Comparison of ENCODE assay signal across 24 mouse cellular contexts in genomic region chr14:31856007-31856406, GRCm38 (mm10). TPM values are rescaled to one million over a fixed set of nuclear protein-coding genes. Genes with fewer than 3 reads are reported as not detected.
A peak's percentile ranks its signal among the peaks of the same experiment; 100 is the strongest.
DNase-seq lines count a peak whose midpoint lies in the region; TF ChIP-seq lines count a peak whose summit lies in the region.
"Had no signal": no experiment of that assay in that cellular context is flagged by ENCODE, and none has a peak within 500 bp of the region (broad histone marks: within the 10 kb centered on the region; RNA-seq: fewer than 3 reads in every experiment).

No protein-coding gene starts in this region.

- no peak for TF ChIP-seq CTCF in layer of hippocampus, adult 2 months (conservative IDR thresholded peaks at IDR 0.05)
- no peak for TF ChIP-seq CTCF in cortical plate, adult 2 months (IDR thresholded peaks at IDR 0.05; ENCODE audit: extremely low read depth, insufficient read depth, low read length)

- TF ChIP-seq POLR2A in cortical plate, adult 2 months (IDR thresholded peaks at IDR 0.05; ENCODE audit: extremely low read depth, insufficient read depth, low read length) = no peak

- intact Hi-C loops in left cerebral cortex, postnatal 36 days (cut with DNase I) = loop anchor here (5.0 kb wide), 1 partner anchor 36 kb away; no protein-coding TSS in a partner anchor

- H3K4me1 ChIP-seq in cortical plate, adult 2 months (ENCODE audit: control insufficient read depth, insufficient read depth, low read length) = peaks cover 15% of the 10 kb centered on the region
- H3K4me1 ChIP-seq: limb, embryonic 10.5 days; liver, embryonic 15.5 days; lung, embryonic 15.5 days had no signal

- H3K4me3 ChIP-seq in layer of hippocampus, adult 2 months = no peak overlapping the region
- no peak overlapping the region for H3K4me3 ChIP-seq in cortical plate, adult 2 months (ENCODE audit: insufficient read depth, low read length)
- H3K4me3 ChIP-seq: heart, embryonic 10.5 days; limb, embryonic 10.5 days; liver, embryonic 15.5 days; lung, embryonic 15.5 days; myocyte; neural tube, embryonic 13.5 days had no signal

- no peak for DNase-seq in layer of hippocampus, adult 2 months (ENCODE audit: low spot score in 2 of 2)
- no peak for DNase-seq in layer of hippocampus, adult 8-10 months (ENCODE audit: low spot score in 2 of 2)
- DNase-seq in frontal cortex, postnatal 36 days (ENCODE audit: low spot score in 2 of 2) = peak; percentile 35 to 63
- DNase-seq in left cerebral cortex, postnatal 36 days (ENCODE audit: low spot score in 2 of 2) = peak; percentile 44 to 46
- no peak for DNase-seq in spleen, adult 18-20 months
- DNase-seq in testis, postnatal 10 days (ENCODE audit: low spot score) = no peak
- DNase-seq: adrenal gland, adult 2 months; B cell, adult 2 months; cerebellum, adult 18-20 months; cerebellum, postnatal 14 days; kidney, adult 9 months; kidney, postnatal 14 days; liver; thymus, adult 2 months; thymus, postnatal 4 days had no signal

- 0 out of 2 replicates have a peak overlapping the region, but pooled peaks have one; percentile 43 for H3K27ac ChIP-seq in layer of hippocampus, adult 2 months
- H3K27ac ChIP-seq in cortical plate, adult 2 months (ENCODE audit: insufficient read depth, low read length) = peak overlapping the region; percentile 66
- H3K27ac ChIP-seq: heart, embryonic 10.5 days; hindbrain, postnatal 0 days; limb, embryonic 10.5 days; liver, embryonic 15.5 days; lung, embryonic 15.5 days; macrophage; neural tube, embryonic 13.5 days had no signal

RNA-seq across cellular contexts. Expression of gene Ankrd28, which starts 25.6 kb away (rescaled TPM):
- 10 to 100 TPM; 45.6 to 55.5 TPM for total RNA-seq in layer of hippocampus, adult 2 months (2021)
- total RNA-seq in layer of hippocampus, adult 8-10 months (2022) = 10 to 100 TPM; 54.0 to 65.1 (median 59.0) TPM
- polyA plus RNA-seq in cortical plate, adult 2 months (2012; rRNA removed) = 27.8 and 29.3 TPM in 2 replicates
- 10 to 100 TPM; 53.4 to 60.6 TPM for total RNA-seq in left cerebral cortex, postnatal 36 days (2021)

Comparison
In these comparisons a context has a peak if more than half of its experiments do, and no peak if none do; other contexts are left out.
1. DNase-seq: peak in frontal cortex, postnatal 36 days (2 of 2) and left cerebral cortex, postnatal 36 days (2 of 2); none in layer of hippocampus, adult 2 months (0 of 2), layer of hippocampus, adult 8-10 months (0 of 2), spleen, adult 18-20 months (0 of 2) and testis, postnatal 10 days (single experiment).